Mouse (Mus musculus) hematopoietic stem cell, adult 5-6 weeks (primary cell): ENCODE measurements around the gene Dnah11. TPM values are rescaled to one million over a fixed set of nuclear protein-coding genes. Genes with fewer than 3 reads are reported as not detected.

Experiments used
- ATAC-seq, 2 experiments: fragments of 125-278 bp in 1 of 2; replicated peaks in 1 of 2; 2 replicates each; pipeline ENCODE4 v1.8.0; 2016 to 2017; ENCODE audit warnings: inconsistent platforms in 2 of 2, mild to moderate bottlenecking in 2 of 2, moderate number of reproducible peaks in 2 of 2, low read depth in 1 of 2, moderate TSS enrichment in 1 of 2; ENCODE audit not compliant: low FRiP score in 2 of 2, poor library complexity in 2 of 2, severe bottlenecking in 2 of 2, insufficient read depth in 1 of 2, low TSS enrichment in 1 of 2
- total RNA-seq: library from RNA; stranded (forward); fragments of 172-1452, 232-1000 nt; gene quantifications from 2 replicates; pipeline ENCODE4 v1.2.3, GENCODE M21; 2017

Gene Dnah11
- total RNA-seq, 1 experiment from 2014 or later = 0.45 TPM

GRCm38 (mm10) chr12:117848621-117849020 lies 350.2 kb downstream of the Dnah11 start:
- ATAC-seq = no peak

- no peak for ATAC-seq
Measured at GRCm38 (mm10) chr12:117844917-117845316, 353.9 kb downstream of the Dnah11 start.

GRCm38 (mm10) chr12:117844075-117844408 lies 354.8 kb downstream of the Dnah11 start:
- no peak for ATAC-seq

GRCm38 (mm10) chr12:117843302-117844074 lies 355.4 kb downstream of the Dnah11 start:
- peak; percentile 76 to 77 for ATAC-seq

GRCm38 (mm10) chr12:117842676-117843075 lies 356.2 kb downstream of the Dnah11 start:
- ATAC-seq = no peak

- no peak for ATAC-seq
Measured at GRCm38 (mm10) chr12:117840705-117841104, 358.1 kb downstream of the Dnah11 start.

GRCm38 (mm10) chr12:117837376-117837775 lies 361.5 kb downstream of the Dnah11 start:
- peak in 1 of 2 experiments; percentile 65; a peak in 1 of 4 replicates for ATAC-seq

- ATAC-seq = no peak
Measured at GRCm38 (mm10) chr12:117835371-117835770, 363.5 kb downstream of the Dnah11 start.

GRCm38 (mm10) chr12:117834652-117835051 lies 364.2 kb downstream of the Dnah11 start:
- ATAC-seq = no peak

GRCm38 (mm10) chr12:117832190-117832589 lies 366.7 kb downstream of the Dnah11 start:
- no peak for ATAC-seq

GRCm38 (mm10) chr12:117831351-117831961 lies 367.4 kb downstream of the Dnah11 start:
- ATAC-seq = peak; percentile 66 to 81

- ATAC-seq = peak; percentile 65 to 68
Measured at GRCm38 (mm10) chr12:117828350-117828749, 370.5 kb downstream of the Dnah11 start.

Other genes with a start within 250 kb of the Dnah11 start
- 29.9 and 30.0 TPM in 2 replicates for gene Sp4, start 102.4 kb upstream of the Dnah11 start, total RNA-seq